Mouse (Mus musculus) midbrain, embryonic 15.5 days (tissue): ENCODE data around the gene Iqcn. TPM values are rescaled to one million over a fixed set of nuclear protein-coding genes. Genes with fewer than 3 reads are reported as not detected.

ENCODE experiments used
- ATAC-seq: fragments of 200-750 bp; cut with Nextera tagmentation; replicated peaks from 2 replicates; pipeline ENCODE4 v1.8.0; 2017; ENCODE audit warnings: moderate TSS enrichment
- H3K27ac ChIP-seq: fragments of 300-500 bp; sonication (generic); 2 replicates; pipeline ENCODE4 v1.5.1; 2015; ENCODE audit warnings: mild to moderate bottlenecking, inconsistent platforms
- H3K27me3 ChIP-seq: fragments of 300-500 bp; sonication (generic); replicated peaks from 2 replicates; pipeline ENCODE4 v1.6.1; 2015; ENCODE audit warnings: inconsistent platforms
- H3K36me3 ChIP-seq: fragments of 300-500 bp; sonication (generic); replicated peaks from 2 replicates; pipeline ENCODE4 v1.6.1; 2015; ENCODE audit warnings: inconsistent platforms
- H3K4me1 ChIP-seq: fragments of 300-500 bp; sonication (generic); 2 replicates; pipeline ENCODE4 v1.6.1; 2015; ENCODE audit warnings: inconsistent platforms
- H3K4me2 ChIP-seq: fragments of 300-500 bp; sonication (generic); 2 replicates; pipeline ENCODE4 v1.6.1; 2015; ENCODE audit warnings: inconsistent platforms, mild to moderate bottlenecking, moderate library complexity
- H3K4me3 ChIP-seq: fragments of 300-500 bp; sonication (generic); 2 replicates; pipeline ENCODE4 v1.5.1; 2015; ENCODE audit warnings: mild to moderate bottlenecking, inconsistent platforms
- H3K9ac ChIP-seq: fragments of 300-500 bp; sonication (generic); 2 replicates; pipeline ENCODE4 v1.6.1; 2015; ENCODE audit warnings: mild to moderate bottlenecking, inconsistent platforms
- H3K9me3 ChIP-seq: fragments of 300-500 bp; sonication (generic); 2 replicates; pipeline ENCODE4 v1.6.1; 2016; ENCODE audit warnings: inconsistent platforms
- WGBS: fragments of 180-500 bp; shearing (Covaris S2); methylation state at CpG from one replicate; pipeline ENCODE4 v1.1.7; 2015; ENCODE audit warnings: mixed read lengths; 5-methylcytosine and 5-hydroxymethylcytosine counted together
- polyA plus RNA-seq: library from polyadenylated mRNA; unstranded; fragments of >200 nt; fragmentation: Nextera tagmentation; extraction: Ambion mirVana; gene quantifications from 2 replicates; pipeline ENCODE4 v1.2.1, GENCODE M21; 2015

The Iqcn gene
- polyA plus RNA-seq, 1 experiment from 2014 or later: 0.05 TPM

DNA sequence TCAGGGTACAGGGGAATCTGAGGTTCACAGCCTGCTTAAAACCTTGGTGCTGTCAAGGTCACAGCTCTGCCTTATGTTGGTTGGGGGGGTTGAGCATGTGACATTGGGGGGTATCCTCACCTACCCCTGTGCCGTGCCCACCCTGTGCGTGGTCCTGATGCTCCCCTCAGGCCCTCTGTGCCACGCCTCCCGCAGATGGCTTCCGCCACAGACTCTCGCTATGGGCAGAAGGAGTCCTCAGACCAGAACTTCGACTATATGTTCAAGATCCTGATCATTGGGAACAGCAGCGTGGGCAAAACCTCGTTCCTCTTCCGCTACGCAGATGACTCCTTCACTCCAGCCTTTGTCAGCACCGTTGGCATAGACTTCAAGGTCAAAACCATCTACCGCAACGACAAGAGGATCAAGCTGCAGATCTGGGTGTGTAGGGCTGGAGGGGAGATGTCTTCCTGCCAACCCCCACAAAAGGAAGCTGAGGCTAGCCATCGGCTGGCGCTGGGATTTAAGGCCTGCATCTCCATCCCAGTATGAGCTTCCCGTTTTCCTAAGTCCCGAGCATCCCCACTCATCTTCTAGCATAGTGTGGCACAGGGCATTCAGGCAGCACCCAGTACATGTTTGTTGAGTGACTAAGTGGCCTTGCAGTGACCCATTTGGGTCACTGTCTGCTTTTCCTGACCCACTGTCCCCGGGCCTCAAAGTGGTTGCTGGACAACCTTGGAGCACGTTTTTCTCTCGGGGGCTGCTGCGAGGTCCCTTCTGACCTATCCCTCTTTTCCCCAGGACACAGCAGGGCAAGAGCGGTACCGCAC, 52.6 kb downstream of the Iqcn start:
- Histone ChIP-seq H3K4me2 (peak overlapping the region; percentile 57), H3K27ac (peak overlapping the region; percentile 92; the same call in 1 of the 2 replicates), H3K4me1 (peaks cover 53% of the 10 kb centered on the region), H3K27me3 (no peaks in the 10 kb centered on the region), H3K9ac (peak overlapping the region; percentile 83), H3K36me3 (peaks cover 16% of the 10 kb centered on the region; the same call in 1 of the 2 replicates), H3K4me3 (peak overlapping the region; percentile 71), H3K9me3 (no peaks in the 10 kb centered on the region)
- 85% methylated on average over 24 of the region's 24 CpGs for WGBS
- no peak for ATAC-seq

- Histone ChIP-seq H3K36me3 (peaks cover 16% of the 10 kb centered on the region; the same call in 1 of the 2 replicates), H3K4me2 (no peak overlapping the region), H3K27me3 (no peaks in the 10 kb centered on the region), H3K4me1 (peaks cover 53% of the 10 kb centered on the region), H3K4me3 (no peak overlapping the region), H3K9ac (no peak overlapping the region), H3K9me3 (no peaks in the 10 kb centered on the region), H3K27ac (no peak overlapping the region)
- ATAC-seq: no peak
- 92% methylated on average over 6 of the region's 6 CpGs for WGBS
These were observed 53.3 kb downstream of the Iqcn start for GRCm38 (mm10) chr8:70756476-70757040.

DNA sequence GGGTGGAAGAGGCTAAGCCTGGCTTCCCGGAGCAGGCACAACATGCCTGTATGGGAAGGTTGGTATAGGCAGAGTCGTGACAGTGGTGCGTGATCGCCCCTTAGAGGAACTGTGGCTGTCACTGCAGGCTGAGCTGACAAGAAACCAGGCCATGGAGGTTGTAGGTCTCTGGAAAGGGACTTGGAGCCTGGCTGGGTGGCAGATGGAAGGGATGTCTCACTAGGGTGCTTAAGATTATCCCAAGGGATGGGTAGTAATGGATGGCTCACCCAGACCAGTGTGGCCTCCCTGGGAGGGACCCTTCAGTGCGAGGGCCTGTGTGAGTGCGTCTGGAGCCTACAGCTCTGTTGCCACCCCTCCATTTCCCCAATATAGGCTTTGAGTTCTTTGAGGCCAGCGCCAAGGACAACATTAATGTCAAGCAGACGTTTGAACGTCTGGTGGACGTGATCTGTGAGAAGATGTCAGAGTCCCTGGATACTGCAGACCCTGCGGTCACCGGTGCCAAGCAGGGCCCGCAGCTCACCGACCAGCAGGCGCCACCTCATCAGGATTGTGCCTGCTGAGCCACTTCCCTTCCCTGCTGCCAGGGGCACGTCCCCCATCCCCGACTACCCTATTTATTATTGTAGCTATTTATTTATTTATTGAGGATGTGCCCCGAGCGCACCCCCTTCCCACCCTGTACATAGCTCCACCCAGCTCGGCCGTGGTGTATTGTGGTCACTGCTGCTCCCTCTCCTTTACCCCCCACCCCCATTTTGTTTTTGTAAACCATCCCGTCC, 54.5 kb downstream of the Iqcn start:
- WGBS: 63% methylated on average over 22 of the region's 22 CpGs
- H3K36me3 ChIP-seq: peaks cover 16% of the 10 kb centered on the region; the same call in 1 of the 2 replicates
- H3K4me3 ChIP-seq: no peak overlapping the region
- H3K4me1 ChIP-seq: peaks cover 53% of the 10 kb centered on the region
- ATAC-seq: no peak
- no peaks in the 10 kb centered on the region for H3K9me3 ChIP-seq
- no peaks in the 10 kb centered on the region for H3K27me3 ChIP-seq
- H3K27ac ChIP-seq: no peak overlapping the region
- H3K4me2 ChIP-seq: no peak overlapping the region
- no peak overlapping the region for H3K9ac ChIP-seq

DNA sequence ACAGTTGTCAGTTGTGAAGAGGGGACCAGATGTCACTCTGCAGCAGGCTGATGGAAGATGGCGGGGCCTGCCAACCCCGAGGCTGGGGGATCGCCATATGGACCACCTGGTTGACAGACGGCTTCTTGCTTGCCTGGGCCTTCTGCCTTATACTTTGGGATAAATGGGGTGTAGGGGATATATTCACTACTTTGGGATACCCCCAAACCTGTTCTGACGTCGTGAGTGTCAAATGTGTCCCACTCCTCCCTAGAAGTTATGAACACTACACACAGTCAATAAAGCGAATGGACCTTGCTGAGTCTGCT, 55.0 kb downstream of the Iqcn start:
- peaks cover 16% of the 10 kb centered on the region; the same call in 1 of the 2 replicates for H3K36me3 ChIP-seq
- no peak overlapping the region for H3K27ac ChIP-seq
- no peaks in the 10 kb centered on the region for H3K9me3 ChIP-seq
- no peak overlapping the region for H3K4me3 ChIP-seq
- H3K4me1 ChIP-seq: peaks cover 53% of the 10 kb centered on the region
- WGBS: 82% methylated on average over 7 of the region's 7 CpGs
- ATAC-seq: no peak
- no peaks in the 10 kb centered on the region for H3K27me3 ChIP-seq
- no peak overlapping the region for H3K9ac ChIP-seq
- H3K4me2 ChIP-seq: no peak overlapping the region

DNA sequence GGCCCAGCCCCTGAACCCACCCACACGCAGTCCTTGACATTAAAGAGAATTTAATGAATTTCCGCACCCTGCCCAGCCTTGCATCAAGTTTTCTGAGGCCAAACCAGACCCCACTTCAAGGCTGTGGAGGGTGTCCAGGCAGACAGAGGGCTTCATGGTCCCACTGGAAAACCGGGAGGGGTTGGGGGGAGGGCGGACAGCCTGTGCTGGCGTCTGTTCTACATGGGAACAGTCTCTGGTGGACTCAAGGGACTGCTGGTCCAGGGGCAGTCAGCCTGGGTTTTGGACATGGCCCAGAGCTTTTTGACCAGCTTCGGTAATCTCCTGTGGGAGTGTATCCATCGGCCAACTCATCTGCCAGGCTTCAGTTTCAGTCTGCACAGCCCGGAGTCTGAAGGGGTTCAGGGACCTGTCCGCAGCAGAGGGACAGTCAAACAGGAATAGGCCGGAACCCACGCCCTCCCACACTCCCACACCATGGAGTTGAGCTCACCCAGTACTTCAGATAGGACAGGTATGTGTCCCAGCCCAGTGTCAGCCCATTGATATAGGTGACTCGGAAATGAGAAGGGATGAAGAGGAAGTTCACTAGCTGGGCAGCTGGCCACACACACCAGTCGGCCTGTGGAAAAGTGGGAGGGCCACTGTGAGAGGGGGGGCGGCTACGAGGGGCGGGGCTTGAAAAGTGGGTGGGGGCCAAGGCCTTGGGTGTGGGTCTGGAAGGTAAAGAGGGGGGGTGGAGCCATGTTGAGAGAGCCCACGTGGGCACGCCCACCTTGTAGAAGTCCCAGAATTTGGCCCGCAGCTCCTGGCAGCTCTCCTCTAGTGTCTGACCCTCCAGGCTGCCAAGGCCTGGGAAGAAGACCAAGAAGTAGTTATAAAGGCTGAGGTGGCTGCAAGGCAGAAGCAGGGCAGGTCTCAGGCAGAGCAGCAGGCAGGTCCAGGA, 55.6 kb downstream of the Iqcn start:
- Histone ChIP-seq H3K4me1 (peaks cover 53% of the 10 kb centered on the region), H3K36me3 (peaks cover 16% of the 10 kb centered on the region; the same call in 1 of the 2 replicates), H3K27me3 (no peaks in the 10 kb centered on the region), H3K4me3 (no peak overlapping the region), H3K9ac (no peak overlapping the region), H3K27ac (no peak overlapping the region), H3K9me3 (no peaks in the 10 kb centered on the region), H3K4me2 (peak overlapping the region; percentile 89; the same call in 1 of the 2 replicates)
- no peak for ATAC-seq
- 68% methylated on average over 19 of the region's 19 CpGs for WGBS

GRCm38 (mm10) chr8:70760350-70760749, 57.1 kb downstream of the Iqcn start:
- WGBS: 1% methylated on average over 22 of the region's 22 CpGs
- peak overlapping the region; percentile 66 for H3K9ac ChIP-seq
- no peaks in the 10 kb centered on the region for H3K27me3 ChIP-seq
- ATAC-seq: no peak; the same call in 1 of the 2 replicates
- peaks cover 51% of the 10 kb centered on the region for H3K4me1 ChIP-seq
- no peaks in the 10 kb centered on the region for H3K9me3 ChIP-seq
- H3K4me2 ChIP-seq: peak overlapping the region; percentile 89
- H3K36me3 ChIP-seq: peaks cover 16% of the 10 kb centered on the region; the same call in 1 of the 2 replicates
- H3K4me3 ChIP-seq: peak overlapping the region; percentile 69
- peak overlapping the region; percentile 75 for H3K27ac ChIP-seq

- peak within 1 kb of the TSS; percentile 75 for H3K27ac ChIP-seq
- peak within 1 kb of the TSS; percentile 69 for H3K4me3 ChIP-seq
- H3K36me3 ChIP-seq: peaks cover 16% of the 10 kb centered on the region; the same call in 1 of the 2 replicates
- under 1% methylated on average over 55 of the region's 55 CpGs for WGBS
- H3K9me3 ChIP-seq: no peaks in the 10 kb centered on the region
- ATAC-seq: peak; percentile 96
- H3K4me1 ChIP-seq: peaks cover 51% of the 10 kb centered on the region
- H3K9ac ChIP-seq: peak within 1 kb of the TSS; percentile 66
- H3K27me3 ChIP-seq: no peaks in the 10 kb centered on the region
- H3K4me2 ChIP-seq: peak within 1 kb of the TSS; percentile 89
These were observed 57.6 kb downstream of the Iqcn start, which contains the start of gene Mpv17l2 for GRCm38 (mm10) chr8:70760775-70761406. TSS of gene Mpv17l2 (minus strand) at chr8:70760946.

- no peak for ATAC-seq
- 81% methylated on average over 1 of the region's 1 CpGs for WGBS
These were observed 58.9 kb downstream of the Iqcn start for GRCm38 (mm10) chr8:70762118-70762517.

DNA sequence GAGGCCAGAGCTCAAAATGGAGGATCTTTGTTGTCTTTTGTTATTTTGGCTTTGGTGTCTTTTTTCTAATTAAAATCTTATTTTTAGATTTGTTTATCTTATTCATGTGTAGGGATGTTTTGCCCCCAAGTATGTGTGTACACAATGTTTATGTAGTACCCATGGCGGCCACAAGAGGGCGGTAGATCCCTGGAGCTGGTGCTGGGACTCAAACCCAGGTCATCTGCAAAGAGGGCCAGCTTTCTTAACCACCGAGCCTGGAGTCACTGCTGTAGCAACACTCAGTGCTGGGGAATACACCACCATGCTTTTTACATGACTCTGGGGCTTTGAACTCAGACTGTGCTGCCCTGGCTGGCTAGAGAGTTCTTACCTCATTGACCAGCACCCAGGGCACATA, 60.1 kb downstream of the Iqcn start:
- WGBS: 7% methylated on average over 3 of the region's 3 CpGs
- peaks cover 16% of the 10 kb centered on the region; the same call in 1 of the 2 replicates for H3K27me3 ChIP-seq
- H3K4me3 ChIP-seq: no peak overlapping the region
- peaks cover 10% of the 10 kb centered on the region; the same call in 1 of the 2 replicates for H3K36me3 ChIP-seq
- H3K4me2 ChIP-seq: no peak overlapping the region
- H3K9me3 ChIP-seq: no peaks in the 10 kb centered on the region
- H3K9ac ChIP-seq: no peak overlapping the region
- H3K4me1 ChIP-seq: peaks cover 37% of the 10 kb centered on the region
- no peak overlapping the region for H3K27ac ChIP-seq
- ATAC-seq: no peak

More at GRCm38 (mm10) chr8:70762118-70762517, 58.9 kb downstream of the Iqcn start:
- H3K4me3 ChIP-seq: no peak overlapping the region
- no peaks in the 10 kb centered on the region for H3K9me3 ChIP-seq
- H3K4me1 ChIP-seq: peaks cover 49% of the 10 kb centered on the region
- no peak overlapping the region for H3K9ac ChIP-seq
- H3K27me3 ChIP-seq: peaks cover 6% of the 10 kb centered on the region; the same call in 1 of the 2 replicates
- H3K36me3 ChIP-seq: peaks cover 9% of the 10 kb centered on the region; the same call in 1 of the 2 replicates
- H3K27ac ChIP-seq: no peak overlapping the region
- no peak overlapping the region for H3K4me2 ChIP-seq

GRCm38 (mm10) chr8:70764026-70764425, 60.8 kb downstream of the Iqcn start:
- no peak overlapping the region for H3K4me2 ChIP-seq
- ATAC-seq: no peak
- H3K27ac ChIP-seq: no peak overlapping the region
- peaks cover 16% of the 10 kb centered on the region; the same call in 1 of the 2 replicates for H3K36me3 ChIP-seq
- no peak overlapping the region for H3K9ac ChIP-seq
- no peak overlapping the region for H3K4me3 ChIP-seq
- peaks cover 31% of the 10 kb centered on the region for H3K4me1 ChIP-seq
- peaks cover 16% of the 10 kb centered on the region; the same call in 1 of the 2 replicates for H3K27me3 ChIP-seq
- H3K9me3 ChIP-seq: no peaks in the 10 kb centered on the region
- WGBS: 86% methylated on average over 8 of the region's 8 CpGs

DNA sequence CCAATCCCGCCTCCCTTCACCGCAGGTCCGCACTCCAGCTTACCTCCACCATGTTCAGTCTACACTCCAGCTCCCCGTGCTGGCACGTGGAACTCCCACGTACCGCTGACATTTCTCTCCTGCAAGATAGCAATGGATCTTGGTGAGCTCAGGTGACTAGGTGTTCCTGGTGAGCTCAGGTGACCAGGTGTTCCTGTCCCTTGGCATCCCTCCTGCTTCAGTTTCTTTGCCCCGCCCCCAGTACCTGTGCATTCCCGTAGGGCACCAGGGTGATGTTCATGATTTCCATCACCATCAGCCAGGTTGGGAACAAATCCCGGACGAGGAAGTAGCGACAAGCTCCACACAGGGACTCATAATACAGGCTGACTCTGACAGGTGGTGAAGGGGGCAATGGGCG, 61.4 kb downstream of the Iqcn start:
- Histone ChIP-seq H3K9me3 (no peaks in the 10 kb centered on the region), H3K4me2 (no peak overlapping the region), H3K4me1 (peaks cover 24% of the 10 kb centered on the region), H3K36me3 (peaks cover 16% of the 10 kb centered on the region; the same call in 1 of the 2 replicates), H3K4me3 (no peak overlapping the region), H3K9ac (no peak overlapping the region), H3K27me3 (peaks cover 16% of the 10 kb centered on the region; the same call in 1 of the 2 replicates), H3K27ac (no peak overlapping the region)
- ATAC-seq: no peak
- WGBS: 94% methylated on average over 13 of the region's 13 CpGs
